Mouse (Mus musculus): Measurements from ENCODE around the gene Lrrfip2. TPM values are rescaled to one million over a fixed set of nuclear protein-coding genes. Genes with fewer than 3 reads are reported as not detected.

Lrrfip2 gene
- total RNA-seq, 1 experiment from 2014 or later: 65.7 TPM

DNA sequence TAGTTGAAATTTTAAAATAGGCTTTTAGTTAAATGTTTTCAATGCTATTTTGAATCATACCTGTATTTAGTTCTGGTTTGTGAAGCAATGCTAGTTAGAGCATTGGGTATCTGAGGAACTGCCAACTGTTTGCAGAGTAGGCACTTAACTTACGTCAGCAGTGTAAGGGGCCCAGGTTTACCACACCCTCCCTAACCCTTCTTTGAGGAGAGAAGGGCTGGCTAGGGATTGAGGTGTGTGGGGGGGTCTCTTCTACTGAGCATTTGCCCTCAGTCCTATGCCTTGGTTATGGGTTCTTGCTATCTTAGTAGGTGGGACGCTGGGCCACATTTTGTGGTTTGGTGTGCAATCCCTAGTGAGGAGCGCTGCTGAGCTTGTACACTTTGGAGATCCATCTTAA is 79.7 kb downstream of the Lrrfip2 start:
- ATAC-seq (replicated peaks in 1 of 2; ENCODE audit: insufficient read depth in 1 of 2, low FRiP score in 2 of 2, low TSS enrichment in 1 of 2, low read depth in 1 of 2, poor library complexity in 2 of 2, severe bottlenecking in 2 of 2): no peak

DNA sequence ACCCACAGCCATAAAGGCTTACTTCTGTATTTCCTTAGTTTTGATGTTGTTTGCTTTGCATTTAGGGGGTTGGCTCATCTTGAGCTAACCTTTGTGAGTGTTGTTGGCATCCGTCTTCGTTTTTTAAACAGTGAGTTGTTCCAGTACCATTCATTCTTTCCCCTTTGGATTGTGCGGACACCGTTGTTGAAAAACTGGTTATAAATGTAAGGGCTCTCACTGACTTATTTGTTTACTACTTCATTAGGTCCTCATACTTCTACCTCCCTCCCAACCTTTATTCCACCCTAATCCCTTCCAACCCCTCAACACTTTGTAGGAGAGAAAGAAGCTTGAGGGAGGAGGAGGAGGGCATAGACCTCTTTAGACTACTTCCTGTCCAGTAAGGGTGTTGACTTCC is 80.3 kb downstream of the Lrrfip2 start:
- no peak for ATAC-seq (replicated peaks in 1 of 2; ENCODE audit: insufficient read depth in 1 of 2, low FRiP score in 2 of 2, low TSS enrichment in 1 of 2, low read depth in 1 of 2, poor library complexity in 2 of 2, severe bottlenecking in 2 of 2)

DNA sequence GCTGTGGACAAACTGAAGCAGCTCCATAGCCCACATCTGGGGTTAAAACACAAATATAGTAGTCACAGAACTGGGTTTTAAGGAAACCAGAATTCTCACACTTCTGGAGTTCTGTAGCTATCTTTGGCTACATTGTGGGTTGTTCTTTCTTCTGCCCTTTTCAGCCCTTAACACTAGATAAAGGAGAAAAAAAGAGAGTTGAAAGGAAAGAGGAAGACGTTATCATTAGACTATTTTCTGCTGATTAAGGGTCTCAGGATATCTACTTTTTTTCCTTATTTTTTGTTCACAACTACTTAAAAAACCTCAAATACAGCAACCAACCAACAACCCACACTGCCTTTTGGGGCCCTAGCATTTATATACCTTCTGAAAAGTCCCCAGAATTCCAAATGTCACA is 80.9 kb downstream of the Lrrfip2 start:
- no peak for ATAC-seq (replicated peaks in 1 of 2; ENCODE audit: insufficient read depth in 1 of 2, low FRiP score in 2 of 2, low TSS enrichment in 1 of 2, low read depth in 1 of 2, poor library complexity in 2 of 2, severe bottlenecking in 2 of 2)

DNA sequence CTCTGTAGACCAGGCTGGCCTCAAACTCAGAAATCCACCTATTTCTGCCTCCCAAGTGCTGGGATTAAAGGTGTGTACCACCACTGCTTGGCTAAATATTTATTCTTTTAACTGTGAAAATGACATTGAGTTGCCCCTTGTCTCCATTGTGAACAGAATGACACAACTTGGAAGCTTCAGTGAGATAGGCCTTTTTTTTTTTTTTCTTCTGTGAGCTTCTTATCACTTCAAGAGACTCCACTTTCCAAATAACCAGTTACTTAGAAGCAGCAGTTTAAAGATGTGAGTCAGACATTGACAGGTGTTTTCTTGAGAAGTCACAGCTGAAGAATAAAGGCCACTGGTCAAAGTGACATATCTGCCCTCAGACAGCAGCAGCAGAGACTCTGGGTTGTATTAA is 82.8 kb downstream of the Lrrfip2 start:
- no peak for ATAC-seq (replicated peaks in 1 of 2; ENCODE audit: insufficient read depth in 1 of 2, low FRiP score in 2 of 2, low TSS enrichment in 1 of 2, low read depth in 1 of 2, poor library complexity in 2 of 2, severe bottlenecking in 2 of 2)

DNA sequence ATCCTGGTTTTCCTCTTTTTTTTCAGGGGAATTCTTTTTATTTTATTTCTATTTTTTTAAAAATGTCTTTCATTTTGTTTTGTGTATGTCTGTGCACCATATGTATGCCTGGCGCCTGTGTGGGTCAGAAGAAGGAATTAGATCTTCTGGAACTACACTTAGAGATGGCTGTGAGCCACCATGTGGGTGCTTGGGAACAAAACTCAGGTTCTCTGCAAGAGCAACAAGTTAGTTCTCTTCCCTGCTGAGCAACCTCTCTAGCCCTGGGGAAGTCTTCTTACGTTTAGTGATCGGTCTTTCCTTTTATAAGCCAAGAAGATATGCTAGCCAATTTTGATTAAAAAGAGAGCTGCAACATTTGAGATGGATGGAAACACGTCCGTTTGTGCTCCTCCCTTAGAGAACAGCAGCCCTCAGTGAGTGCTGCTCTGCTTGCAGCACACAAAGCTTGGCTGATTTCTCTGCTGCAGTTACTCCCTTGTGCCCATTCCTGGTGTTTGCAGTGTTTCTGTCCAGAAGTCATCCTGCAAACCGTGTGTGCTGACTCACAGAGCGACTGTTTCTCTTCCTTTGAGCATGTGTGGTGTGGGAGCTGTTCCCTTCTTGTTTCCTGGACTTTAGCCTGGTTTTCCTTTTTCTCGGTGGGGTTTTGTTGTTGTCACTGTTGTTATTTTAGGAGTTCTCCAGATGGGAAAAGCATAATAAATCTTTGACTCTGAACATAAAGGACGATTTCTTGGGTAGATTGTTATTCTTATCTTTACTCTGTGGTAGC is 87.4 kb downstream of the Lrrfip2 start:
- ATAC-seq (replicated peaks in 1 of 2; ENCODE audit: insufficient read depth in 1 of 2, low FRiP score in 2 of 2, low TSS enrichment in 1 of 2, low read depth in 1 of 2, poor library complexity in 2 of 2, severe bottlenecking in 2 of 2): no peak

DNA sequence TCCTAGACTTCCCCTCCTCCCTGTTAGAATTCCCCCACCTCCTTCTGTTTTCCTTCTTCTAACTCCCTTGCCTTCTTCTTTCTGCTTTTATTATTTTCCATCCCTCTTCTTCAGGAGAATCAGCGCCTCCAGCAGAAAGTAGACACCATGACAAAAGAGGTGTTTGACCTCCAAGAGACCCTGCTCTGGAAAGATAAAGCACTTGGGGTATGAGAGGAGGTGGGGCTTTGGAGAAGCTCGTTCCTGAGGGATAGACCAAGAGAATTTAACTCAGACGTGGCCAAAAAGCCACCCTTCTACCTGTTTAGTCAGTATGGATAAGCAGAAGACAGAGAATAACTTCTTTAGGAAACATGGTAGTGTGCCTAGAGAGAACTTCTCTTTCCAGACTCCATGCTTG is 90.3 kb downstream of the Lrrfip2 start:
- no peak for ATAC-seq (replicated peaks in 1 of 2; ENCODE audit: insufficient read depth in 1 of 2, low FRiP score in 2 of 2, low TSS enrichment in 1 of 2, low read depth in 1 of 2, poor library complexity in 2 of 2, severe bottlenecking in 2 of 2)

DNA sequence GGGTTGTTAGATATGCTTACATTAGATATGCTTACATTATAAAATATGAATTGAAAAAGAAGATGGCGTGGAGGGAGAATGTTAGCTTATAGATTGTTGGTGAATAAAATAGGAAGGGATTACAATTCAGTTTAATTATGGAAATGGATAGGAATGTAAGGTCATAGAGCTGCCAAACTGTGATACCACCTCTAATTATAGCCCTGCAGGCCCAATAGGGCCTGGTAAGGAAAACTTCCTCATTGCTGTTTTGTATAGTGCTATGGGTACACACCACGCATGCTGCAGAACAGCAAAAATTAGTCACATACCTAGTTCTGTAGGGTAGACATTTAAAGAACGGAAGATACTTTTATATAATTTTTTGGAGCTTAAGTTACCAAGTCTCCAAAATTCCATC is 90.8 kb downstream of the Lrrfip2 start:
- no peak for ATAC-seq (replicated peaks in 1 of 2; ENCODE audit: insufficient read depth in 1 of 2, low FRiP score in 2 of 2, low TSS enrichment in 1 of 2, low read depth in 1 of 2, poor library complexity in 2 of 2, severe bottlenecking in 2 of 2)

DNA sequence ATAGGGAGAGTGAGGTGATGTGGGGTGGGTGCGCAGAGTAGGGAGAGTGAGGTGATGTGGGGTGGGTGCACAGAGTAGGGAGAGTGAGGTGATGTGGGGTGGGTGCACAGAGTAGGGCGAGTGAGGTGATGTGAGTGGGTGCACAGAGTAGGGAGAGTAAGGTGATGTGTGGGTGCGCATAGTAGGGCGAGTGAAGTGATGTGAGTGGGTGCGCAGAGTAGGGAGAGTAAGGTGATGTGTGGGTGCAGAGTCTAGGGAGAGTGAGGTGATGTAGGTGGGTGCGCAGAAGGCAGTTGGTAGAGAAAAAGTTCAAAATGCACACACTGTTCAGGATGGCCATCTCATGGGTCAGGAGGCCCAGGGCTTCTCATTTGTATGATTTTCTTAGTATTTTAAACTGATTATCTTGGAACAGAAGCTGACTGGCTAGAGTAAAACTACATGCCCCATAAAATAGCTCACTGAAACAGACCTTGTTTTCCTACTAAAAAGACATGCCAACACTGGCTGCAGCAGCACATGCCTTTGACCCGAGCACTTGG is 91.8 kb downstream of the Lrrfip2 start:
- ATAC-seq (replicated peaks in 1 of 2; ENCODE audit: insufficient read depth in 1 of 2, low FRiP score in 2 of 2, low TSS enrichment in 1 of 2, low read depth in 1 of 2, poor library complexity in 2 of 2, severe bottlenecking in 2 of 2): no peak

DNA sequence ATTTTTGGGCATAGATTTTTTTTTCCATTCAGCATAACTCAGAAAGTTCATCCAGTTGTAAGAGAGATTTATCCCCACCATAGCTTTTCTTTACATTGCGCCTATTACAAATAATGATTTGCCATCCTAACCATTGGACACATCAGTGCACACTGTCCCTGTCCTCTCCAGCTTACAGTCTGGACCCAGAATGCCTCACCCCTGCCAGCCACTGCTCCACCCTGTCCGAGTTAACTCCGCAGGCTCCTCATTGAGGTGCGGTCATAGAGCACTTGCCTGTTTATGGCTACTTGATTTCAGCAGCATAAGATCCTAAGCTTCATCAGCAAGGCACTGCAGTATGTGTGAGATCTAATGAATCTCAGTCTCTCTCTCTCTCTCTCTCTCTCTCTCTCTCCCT is 93.0 kb downstream of the Lrrfip2 start:
- ATAC-seq (replicated peaks in 1 of 2; ENCODE audit: insufficient read depth in 1 of 2, low FRiP score in 2 of 2, low TSS enrichment in 1 of 2, low read depth in 1 of 2, poor library complexity in 2 of 2, severe bottlenecking in 2 of 2): no peak

DNA sequence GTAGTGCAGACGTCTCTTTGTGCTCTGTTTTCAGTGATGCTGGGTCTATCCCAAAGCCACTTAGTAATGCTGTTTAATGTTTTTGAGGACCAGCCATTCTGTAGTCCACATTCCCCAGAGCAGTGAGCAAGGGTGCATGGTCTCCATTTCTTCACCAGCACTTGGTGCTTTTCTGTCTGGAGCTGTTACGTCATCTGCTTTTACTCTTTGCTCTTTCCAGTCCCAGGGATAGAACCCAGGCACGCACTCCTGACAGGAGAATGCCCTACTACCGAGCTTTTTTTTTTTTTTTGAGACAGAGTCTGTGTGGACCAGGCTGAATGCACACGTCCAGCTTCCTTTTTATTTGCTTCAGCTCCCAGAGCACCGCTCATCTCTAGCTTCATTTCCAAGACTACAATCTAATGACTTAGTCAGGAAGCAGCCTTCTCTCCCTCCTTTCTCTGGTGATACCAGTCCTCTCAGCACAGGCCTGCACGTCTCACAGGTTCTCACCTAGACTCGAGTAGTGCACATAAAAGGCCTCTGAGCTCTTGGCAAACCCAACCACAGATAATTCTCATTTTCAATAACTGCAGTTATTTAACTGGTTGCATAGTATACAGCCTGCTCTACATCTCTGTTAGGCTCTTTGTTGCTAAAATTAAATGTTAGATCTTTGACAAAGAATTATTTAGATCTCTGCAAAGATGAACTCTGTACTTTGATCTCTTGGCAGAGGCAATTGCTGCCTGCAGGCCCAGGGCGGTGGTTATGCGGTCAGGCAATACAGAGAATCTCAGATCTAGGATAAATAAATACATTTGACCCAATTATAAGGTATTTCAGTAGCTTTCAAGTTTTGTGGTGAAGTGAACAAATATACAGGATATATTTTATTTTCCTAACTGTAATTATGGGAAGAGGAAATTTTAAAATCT is 94.0 kb downstream of the Lrrfip2 start:
- ATAC-seq (replicated peaks in 1 of 2; ENCODE audit: insufficient read depth in 1 of 2, low FRiP score in 2 of 2, low TSS enrichment in 1 of 2, low read depth in 1 of 2, poor library complexity in 2 of 2, severe bottlenecking in 2 of 2): no peak

DNA sequence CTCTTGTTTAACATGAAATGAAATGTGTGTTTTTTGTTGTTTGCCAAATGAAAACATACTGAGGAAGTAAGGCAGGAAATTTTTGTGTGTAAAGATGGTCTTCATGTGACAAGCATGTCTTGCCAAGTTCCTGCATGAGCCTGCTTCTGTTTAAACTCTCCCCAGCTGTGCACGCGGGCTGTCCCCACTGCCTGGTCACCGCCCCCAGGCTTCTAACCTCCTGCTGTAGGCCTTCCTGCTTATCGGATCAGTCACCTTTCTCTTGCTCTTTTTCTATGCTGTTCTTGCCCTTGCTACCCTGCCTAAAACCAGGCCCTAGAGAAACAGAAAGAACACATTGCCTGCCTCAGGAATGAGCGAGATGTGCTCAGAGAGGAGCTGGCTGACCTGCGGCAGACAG is 96.1 kb downstream of the Lrrfip2 start:
- peak; percentile 75 to 78 for ATAC-seq (replicated peaks in 1 of 2; ENCODE audit: insufficient read depth in 1 of 2, low FRiP score in 2 of 2, low TSS enrichment in 1 of 2, low read depth in 1 of 2, poor library complexity in 2 of 2, severe bottlenecking in 2 of 2)

DNA sequence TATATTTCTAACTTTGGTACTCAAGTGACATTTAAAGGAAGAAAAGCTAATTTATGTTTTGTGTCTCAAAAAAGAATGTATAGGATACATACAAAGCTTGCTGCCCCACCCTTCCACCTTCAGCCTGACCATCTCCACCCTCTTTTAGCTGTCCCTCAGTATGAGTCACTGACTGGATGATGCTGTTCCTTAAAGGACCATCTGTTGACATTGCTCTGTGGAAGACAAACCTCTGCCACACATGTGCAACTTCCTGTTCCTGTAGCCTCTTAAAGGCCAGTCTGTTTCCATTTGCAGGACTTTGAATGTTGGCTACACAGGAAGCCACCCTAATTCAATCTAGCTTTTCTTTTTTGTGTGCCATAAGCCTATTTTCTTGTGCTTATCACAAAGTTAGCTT is 99.0 kb downstream of the Lrrfip2 start:
- ATAC-seq (replicated peaks in 1 of 2; ENCODE audit: insufficient read depth in 1 of 2, low FRiP score in 2 of 2, low TSS enrichment in 1 of 2, low read depth in 1 of 2, poor library complexity in 2 of 2, severe bottlenecking in 2 of 2): peak in 1 of 2 experiments; percentile 35; a peak in 2 of 4 replicates

DNA sequence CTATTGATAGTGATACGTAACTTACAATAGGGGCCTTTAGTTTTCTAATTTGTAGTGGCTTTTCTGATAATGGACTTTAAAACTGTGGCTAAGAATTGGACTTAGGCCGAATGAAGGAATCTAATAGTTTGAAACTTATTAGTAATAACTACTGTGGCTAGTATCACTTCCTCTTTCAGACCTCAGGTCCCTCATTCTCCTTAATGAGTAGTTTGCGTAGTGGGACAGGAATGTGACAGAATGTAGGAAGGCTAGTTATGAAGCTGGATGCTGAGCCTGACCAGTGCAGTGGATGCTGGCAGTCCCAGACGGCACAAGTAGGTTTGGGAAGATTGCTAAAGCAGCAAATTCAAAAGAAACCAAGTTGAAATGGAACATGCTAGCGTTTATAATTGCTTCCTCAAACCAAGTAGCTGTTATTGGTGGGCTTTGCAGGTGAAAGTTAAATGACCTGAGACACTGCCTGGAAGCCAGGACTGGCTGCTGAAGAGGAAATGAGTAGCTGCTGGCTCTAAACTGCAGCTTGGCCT is 103.2 kb downstream of the Lrrfip2 start:
- ATAC-seq (replicated peaks in 1 of 2; ENCODE audit: insufficient read depth in 1 of 2, low FRiP score in 2 of 2, low TSS enrichment in 1 of 2, low read depth in 1 of 2, poor library complexity in 2 of 2, severe bottlenecking in 2 of 2): peak; percentile 35 to 49; a peak in 2 of 4 replicates

DNA sequence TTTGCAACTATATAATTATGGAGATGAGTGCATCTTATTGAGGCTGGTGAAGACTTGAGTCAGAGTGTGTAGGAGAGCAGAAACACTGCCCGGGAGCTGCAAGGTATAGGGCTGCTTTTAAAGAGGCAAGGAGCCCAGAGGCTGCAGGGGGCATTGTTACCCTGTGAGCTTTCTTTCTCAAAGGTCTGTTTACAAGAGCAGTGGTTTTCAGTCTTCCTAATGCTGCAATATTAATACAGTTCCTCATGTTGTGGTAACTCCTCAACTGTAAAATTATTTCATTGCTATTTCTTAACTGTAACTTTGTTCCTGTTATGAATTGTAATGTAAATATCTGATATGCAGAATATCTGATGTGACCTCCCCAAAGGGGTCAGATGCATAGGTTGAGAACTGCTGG is 104.2 kb downstream of the Lrrfip2 start:
- no peak; a peak in 1 of 4 replicates for ATAC-seq (replicated peaks in 1 of 2; ENCODE audit: insufficient read depth in 1 of 2, low FRiP score in 2 of 2, low TSS enrichment in 1 of 2, low read depth in 1 of 2, poor library complexity in 2 of 2, severe bottlenecking in 2 of 2)

DNA sequence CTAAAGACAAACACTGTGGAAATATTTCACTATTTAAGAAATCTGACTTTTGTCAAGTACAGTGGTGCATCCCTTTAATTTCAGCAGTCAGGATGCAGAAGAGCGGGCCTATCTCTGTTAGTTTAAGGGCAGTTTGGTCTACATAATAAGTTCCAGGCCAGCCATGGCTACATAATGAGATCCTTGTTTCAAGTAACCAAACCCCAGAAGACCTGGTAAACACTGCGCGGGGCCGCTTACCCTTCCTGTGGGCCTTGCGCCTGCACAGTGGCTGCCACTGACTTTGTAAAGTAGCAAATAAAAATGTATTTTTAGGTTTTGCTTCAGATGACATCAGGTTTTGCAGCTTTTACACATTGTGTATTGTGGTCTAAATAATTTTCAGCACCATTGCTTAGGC is 106.0 kb downstream of the Lrrfip2 start:
- ATAC-seq (replicated peaks in 1 of 2; ENCODE audit: insufficient read depth in 1 of 2, low FRiP score in 2 of 2, low TSS enrichment in 1 of 2, low read depth in 1 of 2, poor library complexity in 2 of 2, severe bottlenecking in 2 of 2): no peak

DNA sequence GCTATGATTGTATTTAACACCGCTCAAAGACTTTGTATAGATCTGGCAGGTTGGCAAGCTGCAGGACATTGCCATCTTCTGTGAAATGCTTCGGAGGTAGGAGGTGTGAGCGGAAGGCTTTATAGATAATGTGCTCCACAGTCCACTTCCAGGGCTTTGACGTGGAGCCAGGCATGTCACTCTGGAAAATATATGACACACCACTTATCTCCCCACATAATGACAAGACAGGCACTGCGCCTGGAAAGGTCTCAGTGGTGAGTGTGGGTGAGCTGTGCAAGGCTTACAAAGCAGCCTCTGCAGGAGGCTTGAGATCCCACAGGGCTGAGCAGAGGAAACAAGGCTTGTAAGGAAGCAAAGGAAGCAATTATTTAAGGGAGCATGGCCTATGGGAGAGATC is 111.1 kb downstream of the Lrrfip2 start:
- no peak for ATAC-seq (replicated peaks in 1 of 2; ENCODE audit: insufficient read depth in 1 of 2, low FRiP score in 2 of 2, low TSS enrichment in 1 of 2, low read depth in 1 of 2, poor library complexity in 2 of 2, severe bottlenecking in 2 of 2)

DNA sequence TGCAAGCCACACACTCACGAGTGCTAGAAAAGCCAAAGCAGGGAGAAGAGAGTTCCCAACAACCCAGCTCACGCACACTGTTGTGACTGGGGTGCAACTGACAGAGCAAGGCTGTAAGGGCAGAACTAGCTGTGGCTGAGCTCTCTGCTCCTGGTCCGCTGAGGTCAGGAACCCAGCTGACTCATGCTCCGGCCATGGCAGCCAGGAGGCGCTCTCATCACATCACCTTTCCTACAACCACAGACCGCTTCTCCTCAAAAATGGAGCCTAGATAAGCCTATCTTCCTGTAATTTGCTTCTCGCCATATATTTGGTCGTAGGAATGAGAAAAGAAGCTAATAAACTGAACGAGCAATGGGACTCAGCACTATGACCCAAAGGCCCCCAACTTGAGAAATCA is 117.3 kb downstream of the Lrrfip2 start:
- no peak for ATAC-seq (replicated peaks in 1 of 2; ENCODE audit: insufficient read depth in 1 of 2, low FRiP score in 2 of 2, low TSS enrichment in 1 of 2, low read depth in 1 of 2, poor library complexity in 2 of 2, severe bottlenecking in 2 of 2)

DNA sequence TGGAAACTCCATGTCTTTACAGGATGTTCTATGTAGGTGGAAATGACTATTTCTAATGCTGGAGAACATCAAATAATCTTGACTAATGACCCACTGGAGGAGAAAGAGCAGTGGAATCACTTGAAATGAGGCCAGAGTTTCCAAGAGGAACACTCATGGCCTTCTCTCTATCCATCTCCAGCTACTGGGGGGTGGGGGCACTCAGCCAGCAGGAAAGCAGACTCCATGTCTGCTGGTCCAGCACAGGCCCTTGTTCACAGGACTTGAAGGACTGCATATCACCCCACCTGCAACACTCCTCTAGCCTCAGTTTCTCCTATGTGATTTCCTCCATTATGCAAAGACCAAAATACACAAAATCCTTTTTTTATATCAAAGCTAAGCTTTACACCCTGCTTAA is 120.3 kb downstream of the Lrrfip2 start:
- no peak for ATAC-seq (replicated peaks in 1 of 2; ENCODE audit: insufficient read depth in 1 of 2, low FRiP score in 2 of 2, low TSS enrichment in 1 of 2, low read depth in 1 of 2, poor library complexity in 2 of 2, severe bottlenecking in 2 of 2)
